Mouse (Mus musculus) heart, adult 2 months (tissue): ENCODE data around the gene Dnmt3b.

Experiments
- CTCF ChIP-seq: fragments of 200-600 bp; IDR thresholded peaks from 2 replicates; pipeline ENCODE4 v1.8.1; 2022; ENCODE audit warnings: antibody characterized with exemption, mild to moderate bottlenecking, moderate library complexity
- EP300 ChIP-seq: fragments of 200-500 bp; IDR thresholded peaks from 2 replicates; pipeline ENCODE4 v1.6.1; 2011; ENCODE audit warnings: low read depth, low read length, control low read depth; ENCODE audit not compliant: insufficient read depth
- POLR2A ChIP-seq: fragments of 200-500 bp; IDR thresholded peaks from 2 replicates; pipeline ENCODE4 v1.6.1; 2011; ENCODE audit warnings: mild to moderate bottlenecking, low read depth, low read length, control low read depth; ENCODE audit not compliant: insufficient read depth

- TF ChIP-seq EP300 (no peak), CTCF (no peak), POLR2A (no peak)
These were observed 64.0 kb downstream of the Dnmt3b start for GRCm38 (mm10) chr2:153713227-153713626.
